Mouse (Mus musculus) left cerebral cortex, adult 8-10 months (tissue): ENCODE measurements at regions not wholly inside any gene's neighbourhood (a gene's known extent, or its start where the extent isn't known, plus 50 kb on each side); places are given as distances from the start of the nearest gene placed in this dataset.

Experiments
- DNase-seq, 2 experiments: peaks; one replicate each; pipeline ENCODE4 v3.0.0; 2022; ENCODE audit warnings: low spot score in 2 of 2

DNA sequence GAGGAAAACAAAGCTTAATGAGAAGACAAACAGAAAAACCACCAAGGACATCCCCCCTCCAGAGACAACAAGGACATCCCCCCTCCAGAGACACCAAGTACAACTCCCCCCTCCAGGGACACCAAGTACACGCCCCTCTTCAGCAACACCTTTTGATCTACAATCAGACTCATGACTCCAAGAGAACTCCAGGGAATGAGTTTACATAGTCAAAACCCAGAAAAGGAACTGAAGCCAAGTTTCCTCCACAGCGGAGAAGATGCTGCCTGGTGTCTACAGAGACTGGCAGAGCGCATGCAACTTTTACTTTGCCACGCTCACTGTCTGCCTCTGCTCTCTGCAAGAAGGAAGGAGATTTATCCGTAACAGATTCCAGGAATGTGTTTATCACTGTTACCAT, 185.7 kb upstream of the Id4 start:
- DNase-seq, result no peak

DNA sequence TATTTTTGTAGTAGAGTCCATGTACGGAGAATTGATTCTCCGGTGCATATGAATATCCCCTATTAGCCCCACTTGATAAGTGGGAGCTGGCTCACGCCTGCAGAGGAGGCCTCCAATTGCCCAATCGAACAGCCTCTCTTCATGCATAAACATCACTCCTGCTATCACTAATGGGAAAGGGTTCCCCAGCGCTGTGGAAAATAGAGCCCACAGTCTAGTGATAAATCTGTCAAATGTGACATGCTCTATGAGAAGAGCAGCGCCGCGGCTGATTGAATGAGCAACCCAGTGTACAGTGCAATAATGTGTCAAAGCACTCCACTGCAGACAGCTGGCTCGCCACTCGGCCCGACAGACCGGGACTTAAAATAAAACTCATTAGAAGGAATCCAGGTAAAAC, 182.8 kb upstream of the Id4 start:
- no peak for DNase-seq

DNA sequence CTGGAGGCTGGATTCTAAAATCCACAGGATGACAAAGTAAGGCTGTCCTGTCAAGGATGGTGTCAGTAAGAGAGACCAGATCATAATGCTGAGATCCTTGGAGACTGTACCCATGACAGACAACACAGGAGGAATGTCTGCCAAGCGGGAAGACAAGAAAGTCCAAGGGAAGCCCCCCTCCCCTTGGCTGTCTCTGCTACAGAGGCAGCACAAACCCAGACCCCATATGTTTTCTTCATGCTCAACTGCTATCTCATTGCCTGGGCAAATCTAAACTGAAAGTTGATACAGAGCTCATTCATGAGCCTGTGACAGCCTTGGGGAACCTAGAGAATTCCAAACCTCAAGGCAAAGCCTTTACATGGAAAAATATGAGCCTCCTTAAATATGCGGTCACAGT, 177.7 kb upstream of the Id4 start:
- DNase-seq, result no peak

DNA sequence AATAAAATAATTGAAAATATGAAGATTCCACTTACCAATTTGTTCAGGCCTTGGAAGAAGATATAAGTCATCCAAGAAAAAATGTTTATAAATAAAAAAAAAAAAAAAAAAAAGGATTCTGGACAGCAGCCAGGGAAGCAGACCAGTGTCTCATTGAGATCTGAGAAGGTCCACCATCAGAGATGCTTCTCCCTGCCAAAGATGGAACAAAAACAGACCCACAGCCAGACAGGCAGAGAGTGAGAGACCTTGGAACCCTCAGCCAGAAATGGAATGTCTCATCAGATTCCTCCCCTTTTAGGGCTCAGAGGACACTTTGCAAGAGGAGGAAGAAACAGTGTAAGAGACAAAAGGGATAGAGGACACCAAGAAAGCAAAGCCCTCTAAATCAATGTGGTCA, 177.2 kb upstream of the Id4 start:
- no peak for DNase-seq

DNA sequence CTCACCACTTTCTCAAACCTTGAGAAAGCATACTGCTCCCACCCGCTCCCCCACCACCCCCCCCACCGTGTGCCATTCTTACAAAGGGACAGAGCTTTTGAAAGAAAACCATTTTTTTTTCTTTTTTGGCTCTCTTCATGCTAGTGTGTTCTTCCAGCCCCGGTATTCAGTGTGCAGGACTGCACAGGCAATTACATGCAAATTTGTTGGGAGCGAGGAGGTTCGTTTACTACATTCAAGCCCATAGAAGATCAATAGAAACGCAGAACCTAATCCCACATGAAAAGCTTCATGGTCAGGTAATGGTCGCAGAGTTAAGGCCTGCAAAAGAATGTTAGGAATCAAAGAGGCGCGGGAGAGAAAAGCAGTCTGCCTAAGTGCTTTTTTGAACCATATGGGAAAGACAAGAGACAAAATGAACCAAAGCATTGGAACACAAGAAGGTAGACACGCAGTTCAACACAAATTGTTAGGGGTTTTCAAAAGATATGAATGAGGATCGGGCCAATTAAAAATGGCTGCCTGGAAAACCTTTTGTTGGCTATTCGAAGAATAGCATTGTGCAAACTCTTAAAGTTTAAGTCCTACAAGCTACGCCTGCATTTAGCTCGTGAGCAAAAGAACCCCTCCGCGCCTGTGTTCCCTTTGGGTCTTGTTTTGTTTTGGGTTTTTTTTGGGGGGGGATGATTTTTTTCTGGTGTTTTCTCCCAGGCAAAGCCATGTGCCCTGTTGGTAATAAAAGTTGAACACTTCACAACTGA, 166.6 kb upstream of the Id4 start:
- no peak for DNase-seq

DNA sequence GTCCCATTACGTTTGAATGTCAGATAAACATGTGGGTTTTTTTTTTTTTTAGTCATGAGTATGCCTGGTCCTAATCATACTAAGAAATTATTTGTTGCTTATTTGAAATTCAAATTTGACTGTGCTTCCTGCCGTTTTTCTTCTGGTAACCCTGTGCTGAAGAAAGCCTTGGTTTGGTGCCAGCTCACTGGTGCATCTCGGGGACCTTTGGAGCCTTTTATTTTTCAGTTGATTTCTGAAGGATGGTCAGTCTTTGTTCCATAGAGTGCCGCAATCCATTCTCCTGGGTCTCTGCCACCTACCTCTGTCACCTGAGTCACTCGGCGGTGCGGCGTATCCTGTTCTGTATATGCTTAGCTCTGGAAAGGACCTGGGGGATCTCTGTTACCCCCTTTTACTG, 158.9 kb upstream of the Id4 start:
- no peak for DNase-seq

DNA sequence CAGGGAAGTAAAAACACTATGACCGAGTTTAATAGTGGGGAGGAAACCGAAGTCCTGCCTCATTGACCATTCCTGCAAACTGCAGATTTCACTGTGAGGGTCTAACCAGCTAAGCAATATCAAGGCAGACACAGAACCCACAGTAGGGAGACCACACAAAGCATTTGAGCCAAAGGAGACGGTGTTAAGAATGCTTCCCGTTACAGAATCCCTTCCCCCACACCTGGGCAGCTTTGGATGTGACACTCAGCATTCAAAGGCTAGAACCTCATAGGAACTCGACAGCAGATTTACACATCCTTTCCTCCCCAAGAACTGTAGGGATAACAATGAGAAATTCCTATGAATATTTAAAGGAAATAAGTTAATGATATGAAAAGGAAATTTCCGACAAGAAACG, 158.5 kb upstream of the Id4 start:
- DNase-seq, result no peak

DNA sequence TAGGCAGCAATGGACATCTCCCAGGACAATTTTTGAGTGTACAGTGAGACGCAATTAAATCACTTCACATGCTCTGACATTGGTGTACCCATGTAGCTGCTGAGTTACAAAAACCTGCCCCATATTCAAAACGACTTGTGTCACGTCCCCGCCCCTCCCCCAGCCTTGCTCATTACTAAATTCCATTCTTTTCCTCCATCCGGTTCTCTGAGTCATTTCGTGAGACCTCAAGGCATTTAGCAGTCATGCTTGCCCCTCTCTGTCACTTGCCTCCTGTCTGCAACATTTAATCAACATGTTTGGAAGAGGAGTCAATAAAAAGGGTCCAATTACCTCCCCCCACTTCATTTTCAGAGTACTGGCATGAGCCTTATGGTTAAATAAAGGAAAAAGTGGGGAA, 156.3 kb upstream of the Id4 start:
- no peak for DNase-seq

DNA sequence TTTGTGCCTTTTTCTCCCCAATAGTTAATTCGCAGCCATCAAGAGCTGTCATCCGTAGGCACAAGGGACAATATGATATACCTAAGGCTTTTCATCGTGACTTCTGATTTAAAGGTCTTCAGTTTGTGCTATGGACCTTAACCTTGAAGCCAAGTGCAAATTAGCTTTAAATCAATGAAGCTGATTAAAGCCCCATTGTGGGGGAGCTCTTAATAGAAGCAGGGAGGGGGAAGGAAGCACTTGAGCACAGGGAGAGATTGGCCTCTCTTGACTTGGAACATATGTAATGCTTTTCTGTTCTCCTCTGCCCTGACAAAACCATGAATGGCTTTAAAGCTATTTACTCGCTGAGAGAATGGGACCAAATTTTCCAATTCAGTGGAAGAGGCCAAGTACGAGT, 154.1 kb upstream of the Id4 start:
- no peak for DNase-seq

DNA sequence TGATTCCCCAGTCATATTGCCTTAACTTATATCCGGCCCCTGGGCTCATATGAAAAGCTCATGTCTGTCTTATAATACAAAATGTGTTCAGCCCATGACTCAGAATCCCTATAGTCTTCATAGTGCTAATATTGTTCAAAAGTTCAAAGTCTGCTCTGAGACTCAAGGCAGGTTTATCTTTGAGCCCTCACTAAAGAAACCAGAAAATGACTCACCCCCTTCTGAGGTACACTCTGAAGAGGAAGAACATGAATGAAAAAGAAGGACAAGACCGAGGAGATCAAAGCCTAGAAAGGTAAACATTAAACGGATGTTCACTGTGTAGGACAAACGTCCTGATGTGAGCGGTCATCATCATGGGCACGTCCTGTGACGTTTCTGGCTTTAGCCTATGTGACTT, 145.1 kb upstream of the Id4 start:
- DNase-seq, result no peak

DNA sequence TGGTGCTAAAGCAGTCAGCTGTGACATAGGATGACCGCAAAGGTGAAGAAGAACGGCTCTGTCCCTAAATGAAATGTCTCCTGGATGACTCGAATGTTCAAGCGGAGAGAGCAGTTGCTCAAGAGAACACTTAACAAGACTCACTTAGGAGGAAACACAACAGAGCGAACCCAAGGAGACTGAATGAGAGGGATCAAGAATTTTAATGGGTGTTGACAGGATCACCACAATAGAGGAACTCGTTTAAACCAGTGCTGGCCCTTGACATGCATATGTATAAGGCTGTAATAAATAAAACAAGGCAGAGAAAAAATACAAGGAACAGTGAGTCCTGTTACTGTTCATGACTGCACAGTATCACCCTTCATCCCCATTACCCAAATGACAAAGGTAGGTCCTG, 134.4 kb upstream of the Id4 start:
- peak in 1 of 2 experiments; percentile 31 for DNase-seq

DNA sequence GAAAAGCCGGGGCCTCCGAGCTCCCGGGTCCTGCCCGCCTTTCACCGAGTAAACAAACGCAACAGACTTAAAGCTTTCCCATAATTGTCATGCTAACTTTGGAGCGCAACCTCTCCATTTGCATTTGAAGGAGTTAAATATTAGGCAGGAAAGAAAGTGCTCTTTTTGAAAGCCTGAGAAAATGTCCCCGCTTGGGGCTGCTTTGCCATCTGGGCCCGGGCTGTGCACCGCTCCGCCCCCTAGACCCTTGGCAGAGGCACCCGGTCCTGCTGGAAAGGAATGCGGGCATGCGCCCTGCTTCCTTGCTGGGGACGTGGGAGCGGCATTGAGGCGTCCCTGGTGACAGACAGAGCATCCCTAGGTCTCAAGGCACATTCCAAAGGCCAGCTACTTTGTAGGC, 130.3 kb upstream of the Id4 start:
- peak in 1 of 2 experiments; percentile 51 for DNase-seq

DNA sequence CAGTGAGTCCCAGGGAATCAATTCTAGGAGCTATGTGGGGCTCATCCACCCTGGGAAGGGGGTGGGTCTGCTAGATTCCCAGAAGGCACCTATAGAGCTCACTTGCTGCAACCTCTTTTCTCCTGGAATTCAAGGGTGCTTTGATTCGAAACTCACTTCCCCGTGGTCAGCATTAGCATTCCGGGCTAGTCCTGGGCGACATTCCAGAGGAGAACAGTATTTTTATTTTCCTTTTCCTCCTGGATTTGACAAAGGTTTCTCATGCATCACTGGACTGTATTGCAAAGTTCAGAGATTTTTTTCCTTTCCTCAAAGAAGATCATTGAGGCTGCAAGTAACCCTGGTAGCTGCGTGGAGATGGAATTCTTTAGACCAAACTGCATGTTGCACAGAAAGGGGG, 129.3 kb upstream of the Id4 start:
- no peak for DNase-seq

DNA sequence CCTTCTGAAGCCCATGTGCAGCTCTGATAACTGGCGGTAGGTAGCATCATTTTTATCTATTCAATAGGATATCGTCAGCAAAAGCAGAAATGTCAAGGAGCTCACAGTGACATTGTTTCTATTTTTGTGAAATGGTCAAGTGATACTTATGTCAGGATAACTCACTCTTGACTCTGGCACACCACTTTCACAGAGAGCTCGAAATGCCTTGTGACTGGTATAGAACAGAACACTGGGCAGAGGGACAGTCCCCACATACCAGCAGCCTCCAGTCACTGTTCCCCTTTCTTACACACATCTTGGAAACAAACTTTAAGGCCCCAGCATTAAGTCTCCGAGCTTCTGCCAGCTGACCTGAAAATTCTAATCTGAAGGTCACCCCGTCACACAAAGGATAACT, 115.1 kb upstream of the Id4 start:
- DNase-seq, result no peak

DNA sequence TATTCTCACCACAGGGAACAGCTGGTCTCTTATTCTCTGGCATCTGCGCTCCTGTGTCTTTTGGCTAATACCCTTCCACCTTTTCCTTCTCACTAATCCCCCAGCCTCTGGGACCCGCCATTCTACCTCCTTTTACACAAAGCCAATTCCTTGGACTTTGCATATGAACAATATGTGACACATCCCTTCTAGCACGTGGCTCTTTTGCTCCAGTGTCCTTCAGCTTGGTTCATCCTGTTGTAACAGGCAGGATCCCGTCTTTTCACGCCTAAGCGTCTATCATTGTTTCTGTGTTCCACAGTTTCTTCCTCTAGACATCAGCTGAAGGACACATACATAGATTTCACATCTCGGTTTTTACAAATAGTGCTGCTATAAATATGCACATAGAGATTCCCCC, 114.0 kb upstream of the Id4 start:
- DNase-seq, result no peak

DNA sequence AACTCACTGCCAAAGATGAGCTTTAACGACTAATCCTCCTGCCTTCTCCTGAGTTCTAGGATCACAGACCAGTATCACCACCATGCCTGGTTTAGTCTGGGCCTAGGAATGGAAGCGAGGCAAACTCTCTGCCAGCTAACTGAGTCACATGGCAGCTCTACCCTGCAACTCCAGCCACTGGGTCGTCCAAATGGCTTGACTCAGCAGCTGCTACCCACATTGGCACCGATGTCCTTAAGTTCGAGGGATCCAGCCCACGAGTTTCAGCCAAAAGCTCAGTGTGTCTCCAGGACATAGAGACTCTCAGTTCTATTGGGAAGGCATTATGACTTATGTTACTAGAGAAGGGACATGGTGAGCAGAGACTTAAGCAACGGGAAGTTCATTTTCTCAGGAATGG, 107.8 kb upstream of the Id4 start:
- DNase-seq, result peak in 1 of 2 experiments; percentile 16

DNA sequence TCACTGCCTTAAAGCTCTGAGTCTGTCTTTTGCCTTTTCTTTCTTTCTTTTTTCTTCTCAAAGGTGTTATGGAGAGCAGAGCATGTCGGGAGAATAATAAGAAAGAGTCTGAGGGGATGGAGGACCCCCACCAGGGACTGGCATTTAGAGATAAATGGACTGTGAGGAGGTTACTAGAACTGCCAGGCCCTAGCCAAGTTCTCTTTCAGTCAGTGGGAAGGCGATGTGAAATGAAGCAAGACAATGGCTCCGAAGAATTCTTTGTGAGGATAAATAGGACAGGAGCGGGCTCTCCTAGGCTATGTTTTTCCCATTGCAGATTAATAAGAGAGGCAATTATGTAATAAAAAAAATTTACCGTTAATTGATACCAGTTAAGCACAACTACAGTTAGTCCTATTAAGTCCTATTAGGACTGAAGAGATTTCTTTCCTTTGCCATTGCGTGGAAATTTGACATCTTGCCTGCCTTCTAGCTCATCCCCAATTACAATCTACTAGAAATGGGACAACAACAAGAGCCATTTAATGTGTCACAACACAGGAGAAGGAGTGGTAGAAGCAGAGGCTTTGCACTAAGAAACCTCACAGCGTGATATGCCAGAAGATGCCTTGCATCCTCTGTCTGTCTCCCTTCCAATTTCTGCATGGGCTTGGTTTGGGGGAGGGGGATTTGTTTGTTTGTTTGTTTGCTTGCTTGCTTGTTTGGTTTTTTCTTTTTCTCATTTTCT, 107.2 kb upstream of the Id4 start:
- no peak for DNase-seq

DNA sequence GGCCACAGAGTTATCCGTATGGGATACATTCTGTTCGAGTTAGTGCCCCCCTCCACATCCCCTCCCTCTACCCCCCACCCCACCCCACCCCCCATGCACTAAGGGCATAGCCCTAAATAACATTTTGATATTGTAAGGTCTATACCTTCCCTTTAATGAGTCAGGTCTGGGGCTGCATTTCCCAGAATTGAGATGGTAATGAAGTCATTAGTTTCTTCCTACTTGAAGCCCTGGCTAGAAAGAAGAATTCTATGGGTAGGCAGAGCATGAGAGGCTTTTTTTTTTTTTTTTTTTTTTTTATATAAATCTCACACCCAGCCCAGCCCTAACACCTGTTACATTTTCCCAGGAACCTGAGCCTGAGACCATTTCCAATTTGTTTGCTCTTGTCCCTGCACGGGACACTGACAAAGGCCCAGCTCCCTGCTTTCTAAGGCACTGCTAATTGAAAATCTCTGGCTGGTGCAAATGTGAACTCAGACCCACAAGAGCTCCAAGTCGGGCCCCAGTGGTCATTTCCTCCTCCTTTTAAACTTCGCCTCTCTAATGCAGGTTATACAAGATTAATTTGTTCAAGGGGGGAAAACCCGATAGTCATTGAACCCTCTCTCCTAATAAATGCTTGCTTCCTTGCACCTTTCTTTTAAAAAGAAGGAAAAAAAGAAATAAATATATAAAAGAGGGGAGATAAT, 106.5 kb upstream of the Id4 start:
- DNase-seq, result no peak

DNA sequence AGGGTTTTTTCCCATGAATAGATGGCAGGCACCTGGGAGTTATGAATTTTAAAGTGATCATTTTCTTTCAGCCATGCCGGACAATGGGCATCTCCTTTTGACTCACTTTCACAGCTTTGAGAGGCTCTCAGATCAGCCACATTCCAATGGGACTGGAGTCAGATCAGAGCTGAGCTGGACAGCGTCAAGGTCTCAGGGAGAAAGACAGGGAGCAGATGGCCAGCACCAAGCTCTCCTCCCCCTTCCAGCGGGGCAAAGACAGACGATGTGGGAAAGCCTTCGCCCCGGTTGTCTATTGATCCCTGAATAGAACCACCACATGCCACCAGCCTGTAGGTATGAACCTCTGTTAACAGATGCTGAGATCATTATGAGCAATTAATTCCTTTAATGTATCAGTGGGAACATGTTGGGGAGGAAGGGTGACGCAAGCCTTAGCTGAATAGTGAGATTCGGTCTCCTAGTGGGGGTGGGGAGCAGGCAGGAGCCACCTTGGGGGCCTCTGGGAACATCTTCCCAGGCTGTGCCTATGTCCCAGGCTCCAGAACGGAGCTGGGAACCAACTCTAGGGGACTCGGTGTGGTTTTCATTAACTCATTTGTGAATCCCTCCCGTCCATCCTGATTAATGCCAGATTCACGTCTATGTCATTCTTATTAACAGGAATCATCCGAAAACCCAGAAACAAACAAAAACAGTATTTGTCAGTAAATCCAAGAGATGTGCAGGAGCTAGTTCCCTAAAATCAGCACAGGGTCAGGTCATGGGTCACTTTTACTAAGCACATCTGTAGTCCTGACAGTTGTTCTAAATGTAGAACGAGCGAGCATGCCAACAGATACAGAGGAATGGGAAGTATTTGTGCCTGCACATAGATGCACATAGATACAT, 101.8 kb upstream of the Id4 start:
- no peak for DNase-seq

DNA sequence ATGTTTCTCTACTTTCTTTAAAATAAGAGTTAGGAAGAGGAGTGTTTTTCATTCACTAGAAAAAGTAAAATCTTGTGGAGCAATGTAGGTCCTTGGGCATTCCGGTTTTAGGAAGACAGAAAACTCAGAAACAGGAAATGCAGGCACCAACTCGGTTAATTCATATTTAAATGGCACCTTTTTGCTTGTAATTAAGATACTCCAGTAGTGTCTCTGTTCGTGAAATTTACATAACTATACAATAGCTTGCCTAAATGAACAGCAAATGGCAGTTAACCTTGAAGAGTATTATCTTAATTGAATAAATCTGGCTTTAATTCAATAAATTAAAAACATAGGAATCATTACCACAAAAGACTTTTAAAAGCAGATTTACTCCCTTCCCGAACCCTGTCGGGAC, 100.9 kb upstream of the Id4 start:
- DNase-seq, result no peak

DNA sequence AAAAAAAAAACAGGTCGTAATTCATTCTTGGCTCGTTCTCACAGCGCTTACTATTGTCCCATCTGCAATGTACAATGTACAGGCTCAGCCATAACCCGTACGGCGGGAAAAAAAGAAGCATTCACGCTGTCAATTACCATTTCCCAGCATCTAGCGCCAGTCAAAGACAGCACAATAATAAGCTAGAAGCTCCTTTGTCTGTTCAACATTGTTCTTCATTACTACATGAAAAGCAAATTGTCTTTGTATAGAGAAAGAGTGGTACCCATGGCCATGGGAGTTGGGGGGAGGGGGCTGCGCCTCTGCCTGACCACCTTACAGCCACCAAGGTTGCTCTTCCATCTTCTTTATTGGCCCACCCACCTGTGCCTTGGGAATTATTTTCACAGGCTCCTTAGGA, 99.7 kb upstream of the Id4 start:
- DNase-seq, result no peak

DNA sequence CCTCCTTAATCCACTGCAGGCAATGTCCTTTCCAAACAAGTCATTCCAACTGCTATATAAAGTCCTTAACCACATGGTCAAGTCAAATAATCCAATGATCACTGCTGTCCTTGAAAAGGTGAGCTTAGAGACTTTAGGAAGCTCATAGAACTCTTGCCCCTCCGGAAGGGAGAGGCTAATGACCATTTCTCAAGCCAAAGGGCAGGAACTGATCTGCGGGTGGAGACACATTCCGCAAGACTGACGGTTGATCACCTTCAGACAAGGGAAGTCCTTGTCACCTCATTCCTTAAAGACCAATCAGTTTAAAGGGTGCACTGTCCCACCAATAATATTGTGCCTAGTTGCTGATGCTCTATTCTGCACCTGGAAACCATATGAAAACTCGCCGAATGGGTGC, 96.4 kb upstream of the Id4 start:
- no peak for DNase-seq
